8 mouse cellular contexts compared by ENCODE assay signal in genomic region chr3:101506970-101507702, GRCm38 (mm10).
DNase-seq lines count a peak whose midpoint lies in the region; ATAC-seq and TF ChIP-seq lines count a peak whose summit lies in the region.
"Had no signal": no experiment of that assay in that cellular context is flagged by ENCODE, and none has a peak within 500 bp of the region (broad histone marks: within the 10 kb centered on the region; RNA-seq: fewer than 3 reads in every experiment).

No protein-coding gene starts in this region.

- peak overlapping the region; percentile 27; the same call in 1 of the 2 replicates for H3K4me2 ChIP-seq in intestine, postnatal 0 days (replicated peaks; ENCODE audit: low read depth)
- peak overlapping the region; percentile 35 for H3K4me2 ChIP-seq in lung, embryonic 15.5 days
- H3K4me2 ChIP-seq: embryonic facial prominence, embryonic 15.5 days had no signal

- ATAC-seq in common myeloid progenitor, adult 5-6 weeks (replicated peaks; ENCODE audit: low read depth, poor library complexity, severe bottlenecking): peak; percentile 55
- ATAC-seq in intestine, postnatal 0 days: peak; percentile 76
- peak; percentile 43 for ATAC-seq in lung, embryonic 15.5 days (ENCODE audit: borderline replicate concordance, extremely low read depth, low FRiP score, low TSS enrichment)

- no peaks in the 10 kb centered on the region for H3K36me3 ChIP-seq in intestine, postnatal 0 days (ENCODE audit: control insufficient read depth, insufficient read depth)
- no peaks in the 10 kb centered on the region for H3K36me3 ChIP-seq in lung, embryonic 15.5 days
- H3K36me3 ChIP-seq: embryonic facial prominence, embryonic 15.5 days had no signal

- DNase-seq in adrenal gland, adult 2 months: peak; percentile 88
- DNase-seq in thymus, postnatal 14 days: no peak
- no peak for DNase-seq in left cerebral cortex, postnatal 25 days (ENCODE audit: low spot score in 2 of 2)
- DNase-seq in layer of hippocampus, adult 11-12 months (ENCODE audit: low spot score): no peak

- H3K27ac ChIP-seq in intestine, postnatal 0 days (ENCODE audit: low read depth, low read length): peak overlapping the region; percentile 50
- peak overlapping the region; percentile 41 for H3K27ac ChIP-seq in lung, embryonic 15.5 days
- H3K27ac ChIP-seq: embryonic facial prominence, embryonic 15.5 days had no signal

- intact Hi-C loops in left cerebral cortex, postnatal 25 days (cut with DNase I): loop anchor here (1.0 to 5.0 kb wide), 4 partner anchors 65 to 305 kb away; partner anchors contain the start of gene Atp1a1

- H3K9me3 ChIP-seq in intestine, postnatal 0 days (ENCODE audit: control insufficient read depth): no peaks in the 10 kb centered on the region
- H3K9me3 ChIP-seq in lung, embryonic 15.5 days: no peaks in the 10 kb centered on the region
- H3K9me3 ChIP-seq: embryonic facial prominence, embryonic 15.5 days had no signal

- H3K27me3 ChIP-seq in intestine, postnatal 0 days (replicated peaks; ENCODE audit: control insufficient read depth, insufficient read depth, low read length): no peaks in the 10 kb centered on the region
- no peaks in the 10 kb centered on the region for H3K27me3 ChIP-seq in lung, embryonic 15.5 days
- H3K27me3 ChIP-seq: embryonic facial prominence, embryonic 15.5 days had no signal

- WGBS in intestine, postnatal 0 days: 39% methylated on average over 14 of the region's 14 CpGs
- 14% methylated on average over 14 of the region's 14 CpGs for WGBS in lung, embryonic 15.5 days

- no peak overlapping the region for H3K4me3 ChIP-seq in intestine, postnatal 0 days (ENCODE audit: low read depth, low read length)
- H3K4me3 ChIP-seq in lung, embryonic 15.5 days: no peak overlapping the region
- H3K4me3 ChIP-seq: embryonic facial prominence, embryonic 15.5 days had no signal

- H3K9ac ChIP-seq in intestine, postnatal 0 days (ENCODE audit: low read depth, low read length): no peak overlapping the region
- no peak overlapping the region for H3K9ac ChIP-seq in lung, embryonic 15.5 days
- H3K9ac ChIP-seq: embryonic facial prominence, embryonic 15.5 days had no signal

- TF ChIP-seq CTCF in intestine, postnatal 0 days (IDR thresholded peaks at IDR 0.05; ENCODE audit: low read depth): no peak

- peaks cover 4% of the 10 kb centered on the region; the same call in 1 of the 2 replicates for H3K4me1 ChIP-seq in intestine, postnatal 0 days (replicated peaks; ENCODE audit: control insufficient read depth, insufficient read depth, low read length)
- H3K4me1 ChIP-seq in lung, embryonic 15.5 days: peaks cover 23% of the 10 kb centered on the region
